In the genomic region with DNA sequence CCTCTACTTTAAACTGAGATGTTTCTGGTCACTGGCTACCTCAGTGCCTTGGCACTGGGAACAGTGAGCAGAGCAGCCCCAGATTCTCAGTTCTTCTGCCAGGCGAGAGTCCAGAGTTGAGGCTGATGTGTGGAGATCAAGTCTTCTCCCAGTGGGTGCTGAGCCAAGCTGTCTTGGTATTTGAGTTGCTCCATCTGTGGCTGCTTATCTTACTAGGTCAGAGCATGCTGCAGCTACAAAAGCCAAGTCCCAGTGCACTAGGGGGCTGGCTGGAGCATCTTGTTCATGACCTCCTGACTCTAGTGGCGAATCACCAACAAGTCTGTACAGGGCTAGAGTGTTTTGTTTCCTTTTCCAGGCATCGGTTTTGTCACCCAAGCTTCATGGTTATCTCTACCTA, we compare ENCODE assay signal across 13 mouse cellular contexts.
A peak's percentile ranks its signal among the peaks of the same experiment; 100 is the strongest.
DNase-seq lines count a peak whose midpoint lies in the region; ATAC-seq and TF ChIP-seq lines count a peak whose summit lies in the region.
"Had no signal": no experiment of that assay in that cellular context is flagged by ENCODE, and none has a peak within 500 bp of the region (broad histone marks: within the 10 kb centered on the region; RNA-seq: fewer than 3 reads in every experiment).

No protein-coding gene starts in this region.

- H3K9me3 ChIP-seq in heart, embryonic 12.5 days (replicated peaks) = peaks cover 20% of the 10 kb centered on the region
- H3K9me3 ChIP-seq: limb, embryonic 15.5 days had no signal

- intact Hi-C loops in heart, adult 2 months (cut with DNase I) = no loop called here
- intact Hi-C loops in heart, postnatal 10 days (cut with DNase I) = no loop called here

- H3K4me1 ChIP-seq in heart, adult 2 months (ENCODE audit: control insufficient read depth, insufficient read depth, low read length) = peaks cover 3% of the 10 kb centered on the region; the same call in 1 of the 2 replicates
- H3K4me1 ChIP-seq in heart, embryonic 12.5 days (replicated peaks) = no peaks in the 10 kb centered on the region
- H3K4me1 ChIP-seq: limb, embryonic 15.5 days had no signal

- no peak overlapping the region for H3K9ac ChIP-seq in heart, adult 2 months (ENCODE audit: low read depth, low read length)
- no peak overlapping the region for H3K9ac ChIP-seq in heart, embryonic 12.5 days
- H3K9ac ChIP-seq: limb, embryonic 15.5 days had no signal

- 35% methylated on average over 3 of the region's 3 CpGs for WGBS in heart, adult 2 months
- WGBS in heart, embryonic 12.5 days = 73% methylated on average over 3 of the region's 3 CpGs

- TF ChIP-seq EP300 in heart, adult 2 months (IDR thresholded peaks at IDR 0.05; ENCODE audit: insufficient read depth, low read depth, low read length) = 0 out of 2 replicates have a peak, but pooled peaks have one; percentile 19

- no peak for TF ChIP-seq POLR2A in heart, adult 2 months (IDR thresholded peaks at IDR 0.05; ENCODE audit: insufficient read depth, low read depth, low read length)

- H3K4me2 ChIP-seq in heart, embryonic 12.5 days = no peak overlapping the region
- H3K4me2 ChIP-seq: limb, embryonic 15.5 days had no signal

- no peaks in the 10 kb centered on the region for H3K79me2 ChIP-seq in heart, adult 2 months (replicated peaks; ENCODE audit: control insufficient read depth, insufficient read depth, low read length)

- peak; percentile 73 to 82 for DNase-seq in heart, adult 2 months
- peak; percentile 76 to 78 for DNase-seq in heart, postnatal 10 days
- peak; percentile 54 to 61 for DNase-seq in kidney, postnatal 25 days
- peak; percentile 33 for DNase-seq in ovary, postnatal 14 days (ENCODE audit: low spot score)
- DNase-seq in thymus, adult 18-20 months = no peak
- DNase-seq in gastrocnemius, postnatal 10 days = no peak
- DNase-seq: cerebellum, adult 8-10 months; retina, postnatal 1 day had no signal

- no peak for TF ChIP-seq CTCF in heart, adult 2 months (IDR thresholded peaks at IDR 0.05)

- H3K27ac ChIP-seq in heart, adult 2 months = no peak overlapping the region
- H3K27ac ChIP-seq in heart, embryonic 12.5 days (ENCODE audit: poor library complexity, severe bottlenecking) = no peak overlapping the region
- H3K27ac ChIP-seq: forebrain, embryonic 10.5 days; limb, embryonic 15.5 days had no signal

- H3K4me3 ChIP-seq in heart, adult 2 months = no peak overlapping the region
- H3K4me3 ChIP-seq in heart, embryonic 12.5 days = no peak overlapping the region
- H3K4me3 ChIP-seq: forebrain, embryonic 10.5 days; limb, embryonic 15.5 days; myocyte had no signal

- H3K27me3 ChIP-seq in heart, adult 2 months (ENCODE audit: control insufficient read depth, insufficient read depth, low read length) = no peaks in the 10 kb centered on the region
- H3K27me3 ChIP-seq in heart, embryonic 12.5 days (replicated peaks) = no peaks in the 10 kb centered on the region
- H3K27me3 ChIP-seq: limb, embryonic 15.5 days; Patski had no signal

- H3K36me3 ChIP-seq in heart, adult 2 months (ENCODE audit: control insufficient read depth, insufficient read depth, low read length) = no peaks in the 10 kb centered on the region
- no peaks in the 10 kb centered on the region for H3K36me3 ChIP-seq in heart, embryonic 12.5 days
- H3K36me3 ChIP-seq: forebrain, embryonic 10.5 days; limb, embryonic 15.5 days had no signal

- no peak for ATAC-seq in heart, embryonic 12.5 days (ENCODE audit: insufficient number of reproducible peaks, low FRiP score)
- ATAC-seq: Patski had no signal

Comparison
In these comparisons a context has a peak if more than half of its experiments do, and no peak if none do; other contexts are left out.
1. DNase-seq: peak in heart, adult 2 months (2 of 2), heart, postnatal 10 days (2 of 2), kidney, postnatal 25 days (2 of 2) and ovary, postnatal 14 days (single experiment); none in thymus, adult 18-20 months (0 of 2) and gastrocnemius, postnatal 10 days (single experiment).